In the genomic region with DNA sequence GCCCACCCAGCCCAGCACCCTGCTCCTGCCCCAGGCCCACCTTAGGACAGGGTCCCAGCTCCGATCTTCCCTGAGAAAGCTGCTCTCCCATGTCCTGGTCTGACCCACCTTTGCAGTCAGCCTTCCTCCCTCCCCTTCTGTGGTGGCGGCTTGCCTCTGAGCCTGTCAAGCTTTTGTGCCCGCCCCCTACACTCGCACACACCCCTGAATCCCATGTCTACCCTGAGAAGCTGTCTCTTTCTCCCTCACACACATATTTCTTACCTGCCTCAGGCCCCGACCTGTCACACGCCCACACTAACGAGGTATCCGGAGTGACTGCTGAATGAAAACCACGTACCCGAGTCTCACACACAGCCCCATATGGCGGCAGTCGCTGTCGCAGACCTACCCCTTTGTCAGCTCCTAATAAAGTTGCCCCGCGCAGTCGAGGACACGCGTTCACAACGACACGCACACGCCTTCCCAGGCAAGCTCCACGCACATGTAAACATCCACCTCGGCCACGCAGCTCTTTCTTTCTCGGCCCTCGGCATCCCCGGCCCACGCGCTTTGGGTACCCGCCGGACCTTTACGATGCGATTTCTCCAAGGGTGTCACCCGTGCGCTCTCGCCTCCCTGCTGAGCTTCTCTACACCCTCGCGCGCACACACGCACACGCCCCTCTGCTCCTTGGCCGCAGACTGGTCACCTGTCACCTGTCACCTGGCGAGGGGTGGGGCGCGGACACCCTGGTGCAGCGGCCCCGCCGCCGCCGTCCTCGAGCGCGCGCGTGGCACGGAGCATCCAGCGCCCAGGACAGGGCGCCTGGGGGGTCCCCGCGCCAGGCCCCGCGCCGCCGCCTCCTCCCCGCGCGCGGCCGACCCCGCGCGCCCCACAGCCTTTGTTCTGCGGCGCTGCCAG, we compare ENCODE assay signal across 8 mouse cellular contexts. TPM values are rescaled to one million over a fixed set of nuclear protein-coding genes. Genes with fewer than 3 reads are reported as not detected.
DNase-seq lines count a peak whose midpoint lies in the region; ATAC-seq and TF ChIP-seq lines count a peak whose summit lies in the region.

No protein-coding gene starts in this region.

- H3K4me1 ChIP-seq in forebrain, embryonic 15.5 days: peaks cover 47% of the 10 kb centered on the region

- intact Hi-C loops in left cerebral cortex, adult 2 months (cut with DNase I): no loop called here
- intact Hi-C loops in left cerebral cortex, postnatal 36 days (cut with DNase I): no loop called here

- H3K4me3 ChIP-seq in left cerebral cortex, adult 2 months: peak overlapping the region; percentile 71
- H3K4me3 ChIP-seq in forebrain, embryonic 15.5 days: peak overlapping the region; percentile 94
- no peak overlapping the region for H3K4me3 ChIP-seq in myocyte

- H3K79me2 ChIP-seq in myocyte (ENCODE audit: control insufficient read depth, insufficient read depth): no peaks in the 10 kb centered on the region

- TF ChIP-seq CTCF in left cerebral cortex, adult 2 months (IDR thresholded peaks at IDR 0.05): no peak

- peak overlapping the region; percentile 95 for H3K9ac ChIP-seq in forebrain, embryonic 15.5 days (replicated peaks)

- H3K4me2 ChIP-seq in forebrain, embryonic 15.5 days (replicated peaks): peak overlapping the region; percentile 75
- H3K4me2 ChIP-seq in myocyte (ENCODE audit: low read depth): peak overlapping the region; percentile 6

- peak overlapping the region; percentile 53; the same call in 1 of the 2 replicates for H3K27ac ChIP-seq in left cerebral cortex, adult 2 months
- H3K27ac ChIP-seq in forebrain, embryonic 15.5 days (replicated peaks): peak overlapping the region; percentile 96

- no peaks in the 10 kb centered on the region for H3K27me3 ChIP-seq in forebrain, embryonic 15.5 days
- H3K27me3 ChIP-seq in myocyte (ENCODE audit: control insufficient read depth, insufficient read depth, insufficient read length): peaks cover 18% of the 10 kb centered on the region

- no peaks in the 10 kb centered on the region for H3K9me3 ChIP-seq in forebrain, embryonic 15.5 days

- 2% methylated on average over 59 of the region's 74 CpGs for WGBS in forebrain, embryonic 15.5 days

- peak; percentile 61 for ATAC-seq in forebrain, embryonic 15.5 days (replicated peaks)
- no peak for ATAC-seq in monocyte, adult 5-6 weeks (replicated peaks; ENCODE audit: insufficient number of reproducible peaks, low FRiP score, low TSS enrichment, poor library complexity, severe bottlenecking)

- no peak overlapping the region for H3ac ChIP-seq in myocyte (ENCODE audit: control insufficient read depth, insufficient read length)

- H3K36me3 ChIP-seq in forebrain, embryonic 15.5 days: no peaks in the 10 kb centered on the region; the same call in 1 of the 2 replicates
- H3K36me3 ChIP-seq in myocyte (ENCODE audit: control insufficient read depth, insufficient read depth): no peaks in the 10 kb centered on the region

- TF ChIP-seq POLR2A in myocyte (IDR thresholded peaks at IDR 0.05; ENCODE audit: insufficient read length, low read depth): no peak

- peak; percentile 31 to 38 for DNase-seq in left cerebral cortex, adult 2 months (ENCODE audit: extremely low spot score in 1 of 2, low spot score in 2 of 2)
- no peak for DNase-seq in left cerebral cortex, adult 11 months (ENCODE audit: low spot score)
- DNase-seq in cerebellum, postnatal 25 days: peak; percentile 62 to 69
- peak; percentile 41 to 42 for DNase-seq in left cerebral cortex, postnatal 36 days (ENCODE audit: low spot score in 2 of 2)
- DNase-seq in yolk sac, embryonic 10.5 days (ENCODE audit: low spot score): no peak

TF ChIP-seq in myocyte, 11 proteins besides CTCF, POLR2A, EP300 and RAD21:
- TF ChIP-seq TCF12 (IDR thresholded peaks at IDR 0.05; ENCODE audit: insufficient read depth, poor library complexity, severe bottlenecking) (no peak), POLR2AphosphoS2 (IDR thresholded peaks at IDR 0.05; ENCODE audit: insufficient read length, low read depth) (no peak), SRF (IDR thresholded peaks at IDR 0.05; ENCODE audit: control insufficient read depth, insufficient read length, low read depth) (no peak), REST (IDR thresholded peaks at IDR 0.05; ENCODE audit: insufficient read depth, insufficient read length) (no peak), E2F4 (IDR thresholded peaks at IDR 0.05; ENCODE audit: insufficient read depth) (no peak), MAX (IDR thresholded peaks at IDR 0.05; ENCODE audit: low read depth) (no peak), MYOD1 (IDR thresholded peaks at IDR 0.05; ENCODE audit: control insufficient read depth in 1 of 3, insufficient read length in 2 of 3, low read depth in 2 of 3) (no peak), MYOG (IDR thresholded peaks at IDR 0.05; ENCODE audit: control insufficient read depth in 1 of 3, insufficient read depth in 1 of 3, insufficient read length in 2 of 3, low read depth in 2 of 3) (no peak)

RNA-seq across cellular contexts. Expression of gene Podxl2, which starts 0.6 kb away (rescaled TPM):
- total RNA-seq in left cerebral cortex, adult 2 months (2021): 100 to 1,000 TPM; 196 to 201 TPM
- 590 and 608 TPM in 2 replicates for polyA plus RNA-seq in forebrain, embryonic 15.5 days (2015; fragmentation: Nextera tagmentation; extraction: Ambion mirVana)
- total RNA-seq in left cerebral cortex, postnatal 36 days (2021): 100 to 1,000 TPM; 181 to 221 TPM
- polyA plus RNA-seq in myocyte (2012; fragmentation: generic; extraction: Trizol): 3.4 TPM
- not detected in 3 replicates for total RNA-seq in monocyte, adult 5-6 weeks (2017)

RNA-seq across cellular contexts. Expression of gene Mcm2, which starts 24.4 kb away (rescaled TPM):
- total RNA-seq in left cerebral cortex, adult 2 months (2021): 1 to 10 TPM; 2.1 to 4.5 TPM
- polyA plus RNA-seq in forebrain, embryonic 15.5 days (2015; fragmentation: Nextera tagmentation; extraction: Ambion mirVana): 70.0 and 75.2 TPM in 2 replicates
- 1 to 10 TPM; 3.8 to 4.2 TPM for total RNA-seq in left cerebral cortex, postnatal 36 days (2021)
- polyA plus RNA-seq in myocyte (2012; fragmentation: generic; extraction: Trizol): 42.1 TPM
- total RNA-seq in monocyte, adult 5-6 weeks (2017): 10.9 to 27.9 TPM (median 20.2 TPM) in 3 replicates

RNA-seq across cellular contexts. Expression of gene Tpra1, which starts 27.8 kb away (rescaled TPM):
- 10 to 100 TPM; 50.8 to 53.6 TPM for total RNA-seq in left cerebral cortex, adult 2 months (2021)
- polyA plus RNA-seq in forebrain, embryonic 15.5 days (2015; fragmentation: Nextera tagmentation; extraction: Ambion mirVana): 61.5 and 64.1 TPM in 2 replicates
- total RNA-seq in left cerebral cortex, postnatal 36 days (2021): 10 to 100 TPM; 38.7 to 49.6 TPM
- polyA plus RNA-seq in myocyte (2012; fragmentation: generic; extraction: Trizol): 27.3 TPM
- total RNA-seq in monocyte, adult 5-6 weeks (2017): 24.4 to 70.1 TPM (median 35.2 TPM) in 3 replicates

RNA-seq across cellular contexts. Expression of gene Abtb1, which starts 32.4 kb away (rescaled TPM):
- 10 to 100 TPM; 39.7 to 40.5 TPM for total RNA-seq in left cerebral cortex, adult 2 months (2021)
- polyA plus RNA-seq in forebrain, embryonic 15.5 days (2015; fragmentation: Nextera tagmentation; extraction: Ambion mirVana): 37.6 and 40.0 TPM in 2 replicates
- 10 to 100 TPM; 43.4 to 45.9 TPM for total RNA-seq in left cerebral cortex, postnatal 36 days (2021)
- polyA plus RNA-seq in myocyte (2012; fragmentation: generic; extraction: Trizol): 23.6 TPM
- 32.9 to 52.6 TPM (median 51.6 TPM) in 3 replicates for total RNA-seq in monocyte, adult 5-6 weeks (2017)

Comparison
In these comparisons a context has a peak if more than half of its experiments do, and no peak if none do; other contexts are left out.
1. DNase-seq: peak in left cerebral cortex, adult 2 months (2 of 2), cerebellum, postnatal 25 days (2 of 2) and left cerebral cortex, postnatal 36 days (2 of 2); none in left cerebral cortex, adult 11 months (single experiment) and yolk sac, embryonic 10.5 days (single experiment).
2. RNA of gene Podxl2, which starts 0.6 kb away (total RNA-seq): 181 to 221 TPM in left cerebral cortex, postnatal 36 days and 196 to 201 TPM in left cerebral cortex, adult 2 months; not detected in monocyte, adult 5-6 weeks; every median in the first group is over 100 times any median in the second.